Mouse (Mus musculus): Measurements from ENCODE around the gene Entpd7.

The Entpd7 gene

GRCm38 (mm10) chr19:43771499-43771969 is 82.1 kb downstream of the Entpd7 start:
- DNase-seq (ENCODE audit: low spot score) = no peak

- DNase-seq (ENCODE audit: low spot score) = no peak
Measured at GRCm38 (mm10) chr19:43772311-43772710, 82.8 kb downstream of the Entpd7 start.

- peak; percentile 84 for DNase-seq (ENCODE audit: low spot score)
Measured at GRCm38 (mm10) chr19:43775433-43775832, 86.0 kb downstream of the Entpd7 start.

GRCm38 (mm10) chr19:43776561-43776960 is 87.1 kb downstream of the Entpd7 start:
- no peak for DNase-seq (ENCODE audit: low spot score)

- no peak for DNase-seq (ENCODE audit: low spot score)
Measured at GRCm38 (mm10) chr19:43777308-43777707, 87.8 kb downstream of the Entpd7 start.

GRCm38 (mm10) chr19:43780391-43780790 is 90.9 kb downstream of the Entpd7 start:
- DNase-seq (ENCODE audit: low spot score) = no peak

GRCm38 (mm10) chr19:43781980-43782379 is 92.5 kb downstream of the Entpd7 start, which contains the start of gene Abcc2:
Gene Abcc2 (plus strand): TSS chr19:43782192.
- DNase-seq (ENCODE audit: low spot score) = peak; percentile 81
